Mouse (Mus musculus): ENCODE results near the gene Prrc2a. TPM values are rescaled to one million over a fixed set of nuclear protein-coding genes. Genes with fewer than 3 reads are reported as not detected.
A peak's percentile ranks its signal among the peaks of the same experiment; 100 is the strongest.

Prrc2a gene
- polyA plus RNA-seq, 1 experiment = 162 TPM

DNA sequence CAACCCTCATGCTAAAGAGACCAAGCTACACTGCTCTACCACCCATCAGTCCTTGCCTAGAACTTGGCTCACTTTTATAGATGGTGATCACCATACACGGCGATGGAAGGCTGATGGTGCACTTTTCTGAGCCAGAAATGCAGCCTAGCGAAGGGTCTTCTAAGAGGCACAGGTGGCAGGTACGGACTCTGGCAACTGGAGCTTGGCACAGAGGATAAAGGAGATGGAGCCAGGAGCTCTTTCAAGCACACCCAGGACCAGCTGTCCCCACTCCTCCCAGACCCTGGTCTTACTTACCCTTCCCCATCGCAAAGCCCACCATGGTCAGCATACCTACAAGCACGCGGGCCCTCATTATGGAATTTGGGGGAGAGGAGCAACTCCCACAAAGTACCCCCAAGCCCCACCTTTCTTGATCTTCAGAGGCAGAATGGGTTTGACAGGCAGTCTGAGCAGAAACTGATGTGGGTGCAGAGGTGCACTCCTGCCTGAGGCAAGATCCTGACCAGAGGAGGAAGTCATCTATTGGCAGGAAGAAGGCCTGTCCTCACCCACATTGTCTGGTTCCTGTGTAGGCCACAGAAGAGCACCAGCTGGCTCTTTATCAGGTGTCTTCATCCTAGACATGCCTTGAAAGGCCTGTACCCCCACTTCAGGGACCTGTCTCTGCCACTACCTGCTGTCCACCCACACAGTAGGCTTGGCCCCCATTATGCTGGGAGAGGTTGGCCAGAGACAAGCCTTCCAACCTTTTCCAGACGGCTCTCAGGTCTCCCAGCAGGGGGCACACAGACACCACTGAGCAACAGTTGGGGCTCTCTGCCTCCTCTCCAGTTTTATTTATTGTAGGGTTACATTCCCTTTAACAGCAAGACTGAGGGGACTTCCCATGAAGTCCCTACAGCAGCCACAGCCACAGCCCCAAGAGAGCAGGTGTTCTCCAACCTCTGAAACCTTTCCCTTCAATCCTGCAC, 49.4 kb downstream of the Prrc2a start, which contains the start of gene Ly6g5b:
Gene Ly6g5b, minus strand, starts transcription at position 383 of the 974 bp plus-strand sequence.
- H3K4me3 ChIP-seq (ENCODE audit: insufficient read depth, low read length) = no peak within 1 kb of the TSS
- peaks cover 4% of the 10 kb centered on the region; the same call in 1 of the 2 replicates for H3K4me1 ChIP-seq (ENCODE audit: control insufficient read depth, insufficient read depth, low read length)
- TF ChIP-seq POLR2A (IDR thresholded peaks at IDR 0.05; ENCODE audit: borderline replicate concordance, low read depth, low read length) (no peak), CTCF (IDR thresholded peaks at IDR 0.05; ENCODE audit: low read depth, low read length) (peak; percentile 19; the same call in 1 of the 2 replicates)
- no peak within 1 kb of the TSS for H3K27ac ChIP-seq (ENCODE audit: insufficient read depth, low read depth, low read length)

GRCm38 (mm10) chr17:35111774-35112173, 52.9 kb downstream of the Prrc2a start:
- TF ChIP-seq CTCF (IDR thresholded peaks at IDR 0.05; ENCODE audit: low read depth, low read length) = no peak
- no peak overlapping the region for H3K27ac ChIP-seq (ENCODE audit: insufficient read depth, low read depth, low read length)
- no peak overlapping the region for H3K4me3 ChIP-seq (ENCODE audit: insufficient read depth, low read length)
- no peaks in the 10 kb centered on the region for H3K4me1 ChIP-seq (ENCODE audit: control insufficient read depth, insufficient read depth, low read length)

DNA sequence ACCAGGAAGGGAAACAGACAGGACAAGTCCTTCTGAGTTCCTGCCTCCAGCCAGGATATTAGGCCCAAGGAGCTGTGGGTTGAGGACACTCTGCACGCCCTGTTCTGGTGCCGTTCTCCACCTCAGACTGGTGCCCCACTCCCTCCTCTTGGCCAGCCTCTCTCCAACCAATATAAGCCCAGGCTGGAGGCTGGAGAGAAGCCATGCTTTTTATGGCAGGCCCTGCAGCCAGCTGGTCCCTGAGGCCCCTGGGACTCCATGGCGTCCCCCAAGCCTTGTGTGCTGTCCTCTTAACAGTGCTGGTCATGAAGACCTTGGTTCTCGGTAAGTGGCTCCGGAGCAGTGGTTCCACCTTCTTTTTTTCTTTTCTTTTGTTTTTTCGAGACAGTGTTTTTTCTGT, 56.6 kb downstream of the Prrc2a start, which contains the start of gene Ly6g5c:
Gene Ly6g5c, plus strand, starts transcription at position 183 of the 400 bp plus-strand sequence.
- no peak for TF ChIP-seq CTCF (IDR thresholded peaks at IDR 0.05; ENCODE audit: low read depth, low read length)
- no peak for TF ChIP-seq POLR2A (IDR thresholded peaks at IDR 0.05; ENCODE audit: borderline replicate concordance, low read depth, low read length)
- no peaks in the 10 kb centered on the region for H3K4me1 ChIP-seq (ENCODE audit: control insufficient read depth, insufficient read depth, low read length)
- H3K4me3 ChIP-seq (ENCODE audit: insufficient read depth, low read length) = no peak within 1 kb of the TSS
- no peak within 1 kb of the TSS for H3K27ac ChIP-seq (ENCODE audit: insufficient read depth, low read depth, low read length)

- no peak overlapping the region for H3K4me3 ChIP-seq (ENCODE audit: insufficient read depth, low read length)
- no peak overlapping the region for H3K27ac ChIP-seq (ENCODE audit: insufficient read depth, low read depth, low read length)
- H3K4me1 ChIP-seq (ENCODE audit: control insufficient read depth, insufficient read depth, low read length) = no peaks in the 10 kb centered on the region
- TF ChIP-seq POLR2A (IDR thresholded peaks at IDR 0.05; ENCODE audit: borderline replicate concordance, low read depth, low read length) (no peak), CTCF (IDR thresholded peaks at IDR 0.05; ENCODE audit: low read depth, low read length) (no peak)
Observed at GRCm38 (mm10) chr17:35106522-35106921, 58.2 kb downstream of the Prrc2a start.

DNA sequence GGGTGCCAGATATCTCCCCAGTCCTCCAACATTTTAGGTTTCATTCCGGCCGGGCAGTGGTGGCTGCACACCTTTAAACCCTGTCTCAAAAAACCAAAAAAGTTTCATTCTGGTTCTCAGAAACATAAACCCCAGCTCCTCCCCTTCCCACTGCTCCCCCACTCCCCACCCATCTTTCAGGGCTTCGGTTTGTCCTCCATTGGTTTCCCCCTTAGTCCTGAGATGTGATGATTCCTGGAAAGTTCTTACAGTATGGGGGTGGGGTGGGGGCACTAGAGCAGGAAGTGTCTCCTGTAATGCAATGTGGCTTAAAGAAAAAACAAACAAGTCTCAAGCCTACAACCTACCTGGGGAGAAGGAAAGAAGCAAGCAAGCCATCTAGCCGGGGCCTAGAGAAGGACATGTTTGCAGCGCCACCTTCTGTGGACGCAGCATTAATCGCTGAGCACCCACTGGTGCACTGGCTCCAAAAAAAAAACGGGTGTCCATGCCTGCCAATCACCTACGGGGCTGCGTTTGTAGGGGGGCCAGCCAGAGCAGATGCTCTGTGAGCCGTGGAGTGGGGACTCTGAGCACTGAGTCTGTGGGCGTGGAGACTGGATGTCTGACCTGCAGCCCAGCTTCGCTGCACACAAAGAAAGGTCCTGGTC, 58.8 kb downstream of the Prrc2a start:
- Histone ChIP-seq H3K4me1 (ENCODE audit: control insufficient read depth, insufficient read depth, low read length) (no peaks in the 10 kb centered on the region), H3K27ac (ENCODE audit: insufficient read depth, low read depth, low read length) (no peak overlapping the region)

DNA sequence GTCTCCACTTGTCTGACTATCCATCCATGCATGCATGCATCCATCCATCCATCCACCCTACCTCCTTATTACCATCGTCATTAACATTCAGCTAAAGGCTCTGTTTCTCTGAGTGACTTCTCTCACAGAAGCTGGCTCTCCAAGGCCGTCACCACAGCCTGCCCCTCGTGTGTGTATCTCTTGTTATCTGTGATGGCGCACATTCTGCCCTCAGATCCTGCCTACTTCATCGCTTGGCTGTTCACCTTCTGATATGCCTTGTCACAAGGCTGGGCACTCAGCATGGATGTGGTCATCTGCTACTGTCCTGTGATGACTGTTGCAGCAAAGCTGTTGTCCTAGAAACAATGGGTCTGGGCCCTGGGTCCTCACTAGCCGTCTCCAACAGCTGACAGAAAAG, 59.9 kb downstream of the Prrc2a start:
- TF ChIP-seq CTCF (IDR thresholded peaks at IDR 0.05; ENCODE audit: low read depth, low read length) (no peak), POLR2A (IDR thresholded peaks at IDR 0.05; ENCODE audit: borderline replicate concordance, low read depth, low read length) (no peak)
- H3K4me3 ChIP-seq (ENCODE audit: insufficient read depth, low read length) = no peak overlapping the region
- H3K27ac ChIP-seq (ENCODE audit: insufficient read depth, low read depth, low read length) = no peak overlapping the region
- H3K4me1 ChIP-seq (ENCODE audit: control insufficient read depth, insufficient read depth, low read length) = no peaks in the 10 kb centered on the region

More for the DNA sequence above, 58.8 kb downstream of the Prrc2a start:
- H3K4me3 ChIP-seq (ENCODE audit: insufficient read depth, low read length) = no peak overlapping the region
- TF ChIP-seq POLR2A (IDR thresholded peaks at IDR 0.05; ENCODE audit: borderline replicate concordance, low read depth, low read length) = no peak
- TF ChIP-seq CTCF (IDR thresholded peaks at IDR 0.05; ENCODE audit: low read depth, low read length) = no peak

DNA sequence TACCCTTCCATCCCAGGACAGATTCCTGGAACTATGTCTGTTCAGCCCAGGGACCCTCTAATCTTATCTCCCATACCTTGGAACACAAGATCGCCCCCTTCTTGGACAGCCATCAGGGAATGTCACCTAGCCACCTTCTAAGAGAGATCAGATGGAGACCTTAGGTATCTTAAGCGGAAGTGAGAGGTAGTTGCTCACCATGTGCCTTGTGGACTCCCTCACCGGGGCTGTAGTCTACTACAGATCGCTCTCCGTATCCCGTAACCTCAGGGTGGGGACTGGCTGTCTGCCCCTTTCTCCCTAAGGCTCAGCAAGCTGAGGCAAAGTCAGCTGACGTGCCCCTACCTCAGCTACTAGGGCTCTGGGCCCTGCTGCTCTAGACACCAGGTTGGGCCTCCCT, 60.6 kb downstream of the Prrc2a start:
- no peaks in the 10 kb centered on the region for H3K4me1 ChIP-seq (ENCODE audit: control insufficient read depth, insufficient read depth, low read length)
- TF ChIP-seq POLR2A (IDR thresholded peaks at IDR 0.05; ENCODE audit: borderline replicate concordance, low read depth, low read length) = no peak
- H3K4me3 ChIP-seq (ENCODE audit: insufficient read depth, low read length) = no peak overlapping the region
- H3K27ac ChIP-seq (ENCODE audit: insufficient read depth, low read depth, low read length) = no peak overlapping the region

DNA sequence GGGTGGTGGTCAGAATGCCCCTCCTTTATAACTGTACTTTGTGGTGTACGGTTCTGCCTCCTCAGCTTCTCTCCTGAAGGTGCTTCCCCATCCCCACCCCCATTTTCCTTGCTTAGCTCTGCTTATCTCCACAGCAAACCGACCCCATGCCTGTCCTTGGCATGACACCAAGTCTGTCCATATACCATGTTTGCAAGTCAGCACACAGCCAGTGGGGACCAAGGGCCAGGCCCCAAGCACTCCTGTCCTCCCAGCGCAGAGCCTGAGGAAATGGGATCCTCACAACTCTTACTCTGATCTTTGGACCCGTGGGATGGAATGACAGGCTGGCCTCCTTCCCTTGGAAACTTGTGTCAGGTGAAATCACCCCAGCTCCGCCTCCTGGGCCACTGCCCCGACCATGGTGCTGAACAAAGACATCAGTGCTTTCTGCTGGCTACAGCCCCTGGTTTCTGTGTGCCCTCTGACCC, 61.4 kb downstream of the Prrc2a start:
- Histone ChIP-seq H3K27ac (ENCODE audit: insufficient read depth, low read depth, low read length) (no peak overlapping the region), H3K4me3 (ENCODE audit: insufficient read depth, low read length) (no peak overlapping the region), H3K4me1 (ENCODE audit: control insufficient read depth, insufficient read depth, low read length) (no peaks in the 10 kb centered on the region)
- TF ChIP-seq CTCF (IDR thresholded peaks at IDR 0.05; ENCODE audit: low read depth, low read length) (no peak), POLR2A (IDR thresholded peaks at IDR 0.05; ENCODE audit: borderline replicate concordance, low read depth, low read length) (no peak)

- H3K27ac ChIP-seq (ENCODE audit: insufficient read depth, low read depth, low read length) = no peak overlapping the region
- H3K4me1 ChIP-seq (ENCODE audit: control insufficient read depth, insufficient read depth, low read length) = no peaks in the 10 kb centered on the region
- no peak for TF ChIP-seq CTCF (IDR thresholded peaks at IDR 0.05; ENCODE audit: low read depth, low read length)
- TF ChIP-seq POLR2A (IDR thresholded peaks at IDR 0.05; ENCODE audit: borderline replicate concordance, low read depth, low read length) = no peak
Observed at GRCm38 (mm10) chr17:35102299-35102698, 62.4 kb downstream of the Prrc2a start.

DNA sequence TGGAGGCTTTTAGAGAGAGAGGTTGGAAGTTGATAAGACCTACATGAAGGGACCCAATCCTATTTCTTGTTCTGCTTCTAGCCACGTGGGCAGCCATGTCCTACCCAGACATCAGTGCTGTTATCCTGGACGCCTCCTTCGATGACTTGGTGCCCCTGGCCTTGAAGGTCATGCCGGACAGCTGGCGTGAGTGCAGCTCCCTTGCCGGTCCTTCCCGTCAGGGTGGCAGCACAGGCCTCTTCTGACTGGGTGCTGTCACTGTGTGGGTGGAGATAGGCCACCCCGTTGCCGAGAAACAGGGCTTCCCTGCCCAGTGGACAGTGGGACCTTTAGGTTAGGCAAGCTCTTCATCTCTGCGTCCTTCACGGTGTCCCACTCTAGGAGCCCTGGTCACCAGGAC, 63.5 kb downstream of the Prrc2a start:
- H3K4me1 ChIP-seq (ENCODE audit: control insufficient read depth, insufficient read depth, low read length) = no peaks in the 10 kb centered on the region
- TF ChIP-seq CTCF (IDR thresholded peaks at IDR 0.05; ENCODE audit: low read depth, low read length) (no peak), POLR2A (IDR thresholded peaks at IDR 0.05; ENCODE audit: borderline replicate concordance, low read depth, low read length) (no peak)
- H3K27ac ChIP-seq (ENCODE audit: insufficient read depth, low read depth, low read length) = no peak overlapping the region
- no peak overlapping the region for H3K4me3 ChIP-seq (ENCODE audit: insufficient read depth, low read length)

More at GRCm38 (mm10) chr17:35102299-35102698, 62.4 kb downstream of the Prrc2a start:
- H3K4me3 ChIP-seq (ENCODE audit: insufficient read depth, low read length) = no peak overlapping the region
